Comparison of ENCODE assay signal across 20 mouse cellular contexts in genomic region chr13:57741186-57741585, GRCm38 (mm10).
DNase-seq lines count a peak whose midpoint lies in the region; ATAC-seq and TF ChIP-seq lines count a peak whose summit lies in the region.
"Had no signal": no experiment of that assay in that cellular context is flagged by ENCODE, and none has a peak within 500 bp of the region (broad histone marks: within the 10 kb centered on the region; RNA-seq: fewer than 3 reads in every experiment).

No protein-coding gene starts in this region.

- no peak overlapping the region for H3K4me2 ChIP-seq in midbrain, embryonic 13.5 days (replicated peaks)
- H3K4me2 ChIP-seq in limb, embryonic 14.5 days (replicated peaks; ENCODE audit: low read depth, low read length, severe bottlenecking) = no peak overlapping the region
- H3K4me2 ChIP-seq: embryonic facial prominence, embryonic 13.5 days; kidney, embryonic 15.5 days had no signal

- no peak for DNase-seq in frontal cortex, postnatal 25 days (ENCODE audit: low spot score in 2 of 2)
- no peak for DNase-seq in midbrain, embryonic 10.5 days (ENCODE audit: low spot score)
- no peak for DNase-seq in embryonic facial prominence, embryonic 10.5 days (ENCODE audit: low spot score)
- DNase-seq in limb, embryonic 14.5 days (ENCODE audit: low spot score) = peak; percentile 46
- no peak for DNase-seq in spleen, postnatal 4 days (ENCODE audit: low spot score in 2 of 2)
- no peak for DNase-seq in right cerebral cortex, adult 18-20 months
- DNase-seq: cerebellum, adult 9-10 months; gastrocnemius, postnatal 14 days; heart, adult 18-20 months; heart, postnatal 4 days; kidney, postnatal 4 days; layer of hippocampus, adult 9-11 months; lung, adult 18-20 months had no signal

- 80% methylated on average over 6 of the region's 6 CpGs for WGBS in midbrain, embryonic 10.5 days
- 72% methylated on average over 6 of the region's 6 CpGs for WGBS in midbrain, embryonic 13.5 days
- WGBS in embryonic facial prominence, embryonic 10.5 days = 74% methylated on average over 6 of the region's 6 CpGs
- WGBS in limb, embryonic 14.5 days = 37% methylated on average over 6 of the region's 6 CpGs

- H3K4me1 ChIP-seq in midbrain, embryonic 10.5 days = peaks cover 43% of the 10 kb centered on the region
- peaks cover 29% of the 10 kb centered on the region for H3K4me1 ChIP-seq in midbrain, embryonic 13.5 days (replicated peaks)
- H3K4me1 ChIP-seq in embryonic facial prominence, embryonic 10.5 days = peaks cover 50% of the 10 kb centered on the region
- H3K4me1 ChIP-seq in limb, embryonic 14.5 days (ENCODE audit: control insufficient read depth, insufficient read depth, low read length) = peaks cover 27% of the 10 kb centered on the region
- H3K4me1 ChIP-seq: megakaryocyte, embryonic 14.5 days had no signal

- no peaks in the 10 kb centered on the region for H3K9me3 ChIP-seq in midbrain, embryonic 10.5 days (replicated peaks)
- H3K9me3 ChIP-seq in midbrain, embryonic 13.5 days = no peaks in the 10 kb centered on the region
- H3K9me3 ChIP-seq in embryonic facial prominence, embryonic 10.5 days = no peaks in the 10 kb centered on the region
- H3K9me3 ChIP-seq in limb, embryonic 14.5 days (ENCODE audit: control insufficient read depth, low read length) = no peaks in the 10 kb centered on the region
- H3K9me3 ChIP-seq: embryonic facial prominence, embryonic 13.5 days; kidney, embryonic 15.5 days; neural tube, embryonic 12.5 days had no signal

- peak; percentile 82 for ATAC-seq in frontal cortex, adult (ENCODE audit: low TSS enrichment)
- no peak for ATAC-seq in midbrain, embryonic 13.5 days
- ATAC-seq in limb, embryonic 14.5 days (ENCODE audit: low FRiP score, low read depth) = no peak

- H3K27me3 ChIP-seq in midbrain, embryonic 10.5 days (ENCODE audit: low read depth, poor library complexity, severe bottlenecking) = no peaks in the 10 kb centered on the region; the same call in 1 of the 2 replicates
- no peaks in the 10 kb centered on the region for H3K27me3 ChIP-seq in midbrain, embryonic 13.5 days
- 0 out of 2 replicates have a peak, but pooled peaks cover 5% of the 10 kb centered on the region for H3K27me3 ChIP-seq in embryonic facial prominence, embryonic 10.5 days (replicated peaks; ENCODE audit: low read depth, poor library complexity, severe bottlenecking)
- H3K27me3 ChIP-seq in limb, embryonic 14.5 days (ENCODE audit: control insufficient read depth, insufficient read depth, low read length) = no peaks in the 10 kb centered on the region
- H3K27me3 ChIP-seq: CH12.LX; kidney, embryonic 15.5 days; megakaryocyte, embryonic 14.5 days; neural tube, embryonic 12.5 days had no signal

- no peak overlapping the region for H3K9ac ChIP-seq in midbrain, embryonic 13.5 days (replicated peaks)
- no peak overlapping the region for H3K9ac ChIP-seq in limb, embryonic 14.5 days (ENCODE audit: low read depth, low read length, severe bottlenecking)
- H3K9ac ChIP-seq: embryonic facial prominence, embryonic 13.5 days; kidney, embryonic 15.5 days; neural tube, embryonic 12.5 days had no signal

- no peak for TF ChIP-seq POLR2A in limb, embryonic 14.5 days (IDR thresholded peaks at IDR 0.05; ENCODE audit: borderline replicate concordance, extremely low read depth, insufficient read depth, insufficient read length)

- no peaks in the 10 kb centered on the region for H3K36me3 ChIP-seq in midbrain, embryonic 10.5 days
- H3K36me3 ChIP-seq in midbrain, embryonic 13.5 days = no peaks in the 10 kb centered on the region
- no peaks in the 10 kb centered on the region for H3K36me3 ChIP-seq in embryonic facial prominence, embryonic 10.5 days (replicated peaks)
- H3K36me3 ChIP-seq in limb, embryonic 14.5 days (ENCODE audit: control insufficient read depth, insufficient read depth, low read length) = no peaks in the 10 kb centered on the region
- H3K36me3 ChIP-seq: embryonic facial prominence, embryonic 13.5 days; kidney, embryonic 15.5 days; neural tube, embryonic 12.5 days had no signal

- H3K27ac ChIP-seq in midbrain, embryonic 10.5 days (replicated peaks) = peak overlapping the region; percentile 74
- H3K27ac ChIP-seq in midbrain, embryonic 13.5 days = no peak overlapping the region
- H3K27ac ChIP-seq in embryonic facial prominence, embryonic 10.5 days (replicated peaks) = peak overlapping the region; percentile 66
- H3K27ac ChIP-seq in limb, embryonic 14.5 days (replicated peaks; ENCODE audit: low read depth, low read length) = no peak overlapping the region
- H3K27ac ChIP-seq: embryonic facial prominence, embryonic 13.5 days; kidney, embryonic 15.5 days; neural tube, embryonic 12.5 days had no signal

- H3K4me3 ChIP-seq in midbrain, embryonic 10.5 days = no peak overlapping the region
- H3K4me3 ChIP-seq in midbrain, embryonic 13.5 days (replicated peaks) = no peak overlapping the region
- no peak overlapping the region for H3K4me3 ChIP-seq in embryonic facial prominence, embryonic 10.5 days
- H3K4me3 ChIP-seq in limb, embryonic 14.5 days (replicated peaks; ENCODE audit: low read length) = no peak overlapping the region
- H3K4me3 ChIP-seq: embryonic facial prominence, embryonic 13.5 days; kidney, embryonic 15.5 days; neural tube, embryonic 12.5 days had no signal

Comparison
In these comparisons a context has a peak if more than half of its experiments do, and no peak if none do; other contexts are left out.
1. H3K27ac ChIP-seq: peak in midbrain, embryonic 10.5 days (single experiment) and embryonic facial prominence, embryonic 10.5 days (single experiment); none in midbrain, embryonic 13.5 days (single experiment) and limb, embryonic 14.5 days (single experiment).